Mouse (Mus musculus) kidney, embryonic 15.5 days (tissue): ENCODE results near the gene Jade1. TPM values are rescaled to one million over a fixed set of nuclear protein-coding genes. Genes with fewer than 3 reads are reported as not detected.
A peak's percentile ranks its signal among the peaks of the same experiment; 100 is the strongest.

ENCODE experiments used
- ATAC-seq: fragments of 200-750 bp; cut with Nextera tagmentation; replicated peaks from 2 replicates; pipeline ENCODE4 v1.8.0; 2017; ENCODE audit warnings: moderate TSS enrichment; ENCODE audit not compliant: low FRiP score
- H3K27ac ChIP-seq: fragments of 300-500 bp; sonication (generic); 2 replicates; pipeline ENCODE4 v1.5.1; 2015; ENCODE audit warnings: mild to moderate bottlenecking, inconsistent platforms
- H3K27me3 ChIP-seq: fragments of 300-500 bp; sonication (generic); 2 replicates; pipeline ENCODE4 v1.6.1; 2015; ENCODE audit warnings: inconsistent platforms
- H3K36me3 ChIP-seq: fragments of 300-500 bp; sonication (generic); 2 replicates; pipeline ENCODE4 v1.6.1; 2015; ENCODE audit warnings: inconsistent platforms
- H3K4me1 ChIP-seq: fragments of 300-500 bp; sonication (generic); 2 replicates; pipeline ENCODE4 v1.6.1; 2015; ENCODE audit warnings: inconsistent platforms
- H3K4me2 ChIP-seq: fragments of 300-500 bp; sonication (generic); 2 replicates; pipeline ENCODE4 v1.6.1; 2015; ENCODE audit warnings: moderate library complexity, mild to moderate bottlenecking, inconsistent platforms
- H3K4me3 ChIP-seq: fragments of 300-500 bp; sonication (generic); replicated peaks from 2 replicates; pipeline ENCODE4 v1.5.1; 2015; ENCODE audit warnings: mild to moderate bottlenecking, inconsistent platforms
- H3K9ac ChIP-seq: fragments of 300-500 bp; sonication (generic); 2 replicates; pipeline ENCODE4 v1.6.1; 2015; ENCODE audit warnings: mild to moderate bottlenecking, inconsistent platforms
- H3K9me3 ChIP-seq: fragments of 300-500 bp; sonication (generic); replicated peaks from 2 replicates; pipeline ENCODE4 v1.6.1; 2016; ENCODE audit warnings: inconsistent platforms
- WGBS: fragments of 180-500 bp; shearing (Covaris S2); methylation state at CpG from one replicate; pipeline ENCODE4 v1.1.7; 2015; ENCODE audit warnings: mixed read lengths; 5-methylcytosine and 5-hydroxymethylcytosine counted together
- polyA plus RNA-seq: library from polyadenylated mRNA; unstranded; fragments of >200 nt; fragmentation: Nextera tagmentation; extraction: Ambion mirVana; gene quantifications from 2 replicates; pipeline ENCODE4 v1.2.1, GENCODE M21; 2015

Jade1 gene
- polyA plus RNA-seq, 1 experiment from 2014 or later: 22.8 TPM

DNA sequence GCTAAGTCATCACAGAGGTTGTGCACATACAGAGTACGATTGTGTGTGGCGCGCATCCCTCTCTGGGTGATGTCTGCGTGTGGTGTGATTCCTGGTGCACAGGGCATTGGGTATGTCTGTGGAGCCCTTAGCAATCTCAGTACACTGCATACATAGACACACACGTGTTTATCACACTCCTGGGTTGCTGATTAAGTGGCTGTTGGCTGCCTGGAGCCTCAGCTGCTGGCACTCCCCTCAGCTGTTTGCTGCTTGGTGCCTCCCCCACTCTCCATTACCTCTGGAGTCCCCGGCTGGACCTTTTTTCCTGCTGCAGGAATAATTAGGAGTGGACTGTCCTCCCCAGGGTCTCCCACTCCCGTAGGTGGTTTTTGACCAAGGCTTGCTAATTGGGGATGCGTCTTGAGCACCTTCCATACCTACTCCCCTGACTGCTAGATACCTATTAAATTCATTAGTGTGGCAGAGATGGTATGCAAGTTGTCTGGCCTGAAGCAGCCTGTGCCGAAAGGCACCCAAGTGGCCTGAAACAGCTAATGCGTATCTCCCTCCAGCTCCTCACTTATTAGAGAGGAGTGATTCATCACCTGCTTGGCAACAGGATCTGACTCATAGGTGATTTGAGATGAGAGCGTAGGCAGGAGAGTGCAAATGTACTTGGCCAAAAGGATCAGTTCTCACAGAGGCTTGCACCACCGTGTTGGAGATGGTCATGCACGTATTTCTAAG lies 50.2 kb downstream of the Jade1 start:
- Histone ChIP-seq H3K27ac (no peak overlapping the region), H3K9ac (no peak overlapping the region), H3K4me2 (no peak overlapping the region), H3K9me3 (no peaks in the 10 kb centered on the region), H3K4me3 (no peak overlapping the region), H3K27me3 (no peaks in the 10 kb centered on the region), H3K36me3 (peaks cover 67% of the 10 kb centered on the region), H3K4me1 (peaks cover 24% of the 10 kb centered on the region)
- 77% methylated on average over 13 of the region's 13 CpGs for whole genome bisulfite sequencing
- 0 out of 2 replicates have a peak, but pooled peaks have one; percentile 35 for ATAC-seq

DNA sequence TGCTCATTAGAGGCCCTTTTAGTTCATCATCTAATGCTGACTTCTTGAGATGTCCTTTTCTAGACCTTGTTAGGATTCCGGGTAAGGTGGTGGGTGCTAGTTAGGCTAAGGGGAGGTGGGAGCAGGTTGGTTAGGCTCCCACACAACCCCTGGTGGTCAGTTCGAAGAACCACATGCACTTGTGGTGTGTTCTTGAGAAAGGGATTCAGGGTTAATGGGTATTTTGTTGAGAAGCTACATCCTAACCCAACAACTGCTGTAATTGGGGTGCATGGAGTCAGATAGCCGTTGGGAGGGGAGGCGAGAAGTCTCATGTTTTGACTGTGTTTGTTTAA lies 50.8 kb downstream of the Jade1 start:
- peaks cover 69% of the 10 kb centered on the region for H3K36me3 ChIP-seq
- no peak overlapping the region for H3K4me2 ChIP-seq
- H3K9me3 ChIP-seq: no peaks in the 10 kb centered on the region
- 83% methylated on average over 4 of the region's 4 CpGs for WGBS
- no peak overlapping the region for H3K27ac ChIP-seq
- no peak overlapping the region for H3K9ac ChIP-seq
- H3K4me1 ChIP-seq: peaks cover 24% of the 10 kb centered on the region
- H3K4me3 ChIP-seq: no peak overlapping the region
- no peaks in the 10 kb centered on the region for H3K27me3 ChIP-seq
- no peak for ATAC-seq

- no peak overlapping the region for H3K27ac ChIP-seq
- H3K4me1 ChIP-seq: peaks cover 24% of the 10 kb centered on the region
- H3K4me2 ChIP-seq: no peak overlapping the region
- H3K36me3 ChIP-seq: peaks cover 69% of the 10 kb centered on the region
- no peaks in the 10 kb centered on the region for H3K27me3 ChIP-seq
- H3K4me3 ChIP-seq: no peak overlapping the region
- ATAC-seq: no peak
- 90% methylated on average over 9 of the region's 9 CpGs for WGBS
- no peaks in the 10 kb centered on the region for H3K9me3 ChIP-seq
- no peak overlapping the region for H3K9ac ChIP-seq
Observed at GRCm38 (mm10) chr3:41607050-41607449, 51.5 kb downstream of the Jade1 start.

- H3K4me2 ChIP-seq: no peak overlapping the region
- no peak overlapping the region for H3K9ac ChIP-seq
- no peaks in the 10 kb centered on the region for H3K9me3 ChIP-seq
- H3K4me3 ChIP-seq: no peak overlapping the region
- peaks cover 73% of the 10 kb centered on the region for H3K36me3 ChIP-seq
- WGBS: 85% methylated on average over 8 of the region's 8 CpGs
- peaks cover 22% of the 10 kb centered on the region for H3K4me1 ChIP-seq
- H3K27me3 ChIP-seq: no peaks in the 10 kb centered on the region
- no peak for ATAC-seq
- H3K27ac ChIP-seq: no peak overlapping the region
Observed at GRCm38 (mm10) chr3:41607467-41607866, 51.9 kb downstream of the Jade1 start.

GRCm38 (mm10) chr3:41609071-41609470 lies 53.5 kb downstream of the Jade1 start:
- Histone ChIP-seq H3K9ac (no peak overlapping the region), H3K4me2 (no peak overlapping the region), H3K9me3 (no peaks in the 10 kb centered on the region), H3K27ac (no peak overlapping the region), H3K4me3 (no peak overlapping the region), H3K36me3 (peaks cover 86% of the 10 kb centered on the region), H3K4me1 (0 out of 2 replicates have a peak, but pooled peaks cover 6% of the 10 kb centered on the region), H3K27me3 (no peaks in the 10 kb centered on the region)
- no peak for ATAC-seq
- WGBS: 88% methylated on average over 5 of the region's 5 CpGs

DNA sequence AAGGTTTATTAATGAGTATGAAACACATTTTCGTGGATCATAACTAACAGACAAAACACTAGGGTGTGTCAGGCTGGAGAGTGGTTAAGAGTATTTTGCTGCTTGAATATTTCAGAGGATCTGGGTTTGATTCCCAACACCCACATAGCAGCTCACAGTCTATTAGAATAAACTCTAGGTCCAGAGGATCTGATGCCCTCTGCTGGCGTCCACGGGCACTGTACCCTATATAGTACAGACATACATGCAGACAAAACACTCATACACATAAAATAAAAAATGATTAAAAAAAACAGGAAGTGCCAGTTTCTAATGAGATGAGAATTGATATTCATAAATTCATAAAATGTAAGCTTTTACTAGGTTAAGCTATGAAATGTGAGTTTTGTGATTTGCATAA lies 56.7 kb downstream of the Jade1 start:
- ATAC-seq: no peak
- peaks cover 71% of the 10 kb centered on the region for H3K36me3 ChIP-seq
- H3K4me2 ChIP-seq: no peak overlapping the region
- H3K27ac ChIP-seq: no peak overlapping the region
- H3K4me3 ChIP-seq: no peak overlapping the region
- H3K4me1 ChIP-seq: no peaks in the 10 kb centered on the region
- 87% methylated on average over 3 of the region's 3 CpGs for WGBS
- no peaks in the 10 kb centered on the region for H3K27me3 ChIP-seq
- H3K9ac ChIP-seq: no peak overlapping the region
- no peaks in the 10 kb centered on the region for H3K9me3 ChIP-seq

GRCm38 (mm10) chr3:41613706-41614105 lies 58.2 kb downstream of the Jade1 start:
- Histone ChIP-seq H3K36me3 (peaks cover 67% of the 10 kb centered on the region), H3K27ac (no peak overlapping the region), H3K4me3 (no peak overlapping the region), H3K4me1 (no peaks in the 10 kb centered on the region), H3K9ac (no peak overlapping the region), H3K27me3 (no peaks in the 10 kb centered on the region), H3K4me2 (no peak overlapping the region), H3K9me3 (no peaks in the 10 kb centered on the region)
- no peak for ATAC-seq
- WGBS: 90% methylated on average over 9 of the region's 9 CpGs

- no peak overlapping the region for H3K9ac ChIP-seq
- no peaks in the 10 kb centered on the region for H3K27me3 ChIP-seq
- peaks cover 60% of the 10 kb centered on the region for H3K36me3 ChIP-seq
- no peaks in the 10 kb centered on the region for H3K9me3 ChIP-seq
- H3K27ac ChIP-seq: no peak overlapping the region
- no peak overlapping the region for H3K4me2 ChIP-seq
- H3K4me3 ChIP-seq: no peak overlapping the region
- ATAC-seq: no peak
- H3K4me1 ChIP-seq: no peaks in the 10 kb centered on the region
- 93% methylated on average over 5 of the region's 5 CpGs for WGBS
Observed at GRCm38 (mm10) chr3:41614230-41614985, 58.9 kb downstream of the Jade1 start.

DNA sequence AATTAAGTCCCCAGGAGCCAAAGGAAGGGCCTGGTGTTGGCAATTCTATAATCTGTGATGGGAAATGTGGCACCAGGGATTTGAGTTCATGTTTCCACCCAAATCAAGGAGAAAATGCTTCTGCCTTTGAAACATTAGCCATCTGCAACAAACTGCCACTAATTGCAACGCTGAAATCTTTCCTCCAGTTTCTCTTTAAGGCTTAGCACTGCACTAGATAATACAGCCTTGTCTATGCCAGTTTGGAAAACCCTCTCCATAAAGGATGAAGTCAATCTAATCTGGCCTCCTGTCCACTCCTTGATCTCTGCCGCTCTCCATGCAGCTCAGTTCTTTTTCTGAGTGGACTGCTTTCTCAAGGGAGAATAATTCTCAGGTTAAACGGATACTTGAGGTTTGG lies 62.5 kb downstream of the Jade1 start:
- Histone ChIP-seq H3K4me2 (no peak overlapping the region), H3K27me3 (no peaks in the 10 kb centered on the region), H3K9me3 (no peaks in the 10 kb centered on the region), H3K36me3 (peaks cover 34% of the 10 kb centered on the region), H3K27ac (no peak overlapping the region), H3K9ac (no peak overlapping the region), H3K4me3 (no peak overlapping the region), H3K4me1 (no peaks in the 10 kb centered on the region)
- 73% methylated on average over 3 of the region's 3 CpGs for WGBS
- no peak for ATAC-seq

DNA sequence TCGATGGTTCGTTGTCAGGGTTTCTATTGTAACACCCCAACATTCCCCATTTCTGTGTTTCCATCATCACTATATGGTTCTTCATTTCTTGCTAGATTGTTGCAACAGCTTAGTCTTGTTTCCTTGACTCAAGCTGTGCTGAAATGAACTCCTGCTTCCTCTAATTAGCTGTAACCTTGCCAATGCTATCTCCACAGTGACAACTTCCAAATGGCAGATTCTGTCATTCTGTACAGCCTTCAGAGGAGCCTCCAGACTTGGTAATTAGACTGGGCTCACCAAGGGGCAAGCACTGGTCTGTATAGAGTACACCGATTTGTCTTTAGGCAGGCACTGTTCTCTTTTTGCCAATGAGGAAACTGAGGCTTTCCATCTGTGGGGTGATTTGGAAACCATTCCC lies 63.0 kb downstream of the Jade1 start:
- Histone ChIP-seq H3K4me3 (no peak overlapping the region), H3K4me2 (no peak overlapping the region), H3K27me3 (no peaks in the 10 kb centered on the region), H3K36me3 (peaks cover 29% of the 10 kb centered on the region), H3K9me3 (no peaks in the 10 kb centered on the region), H3K4me1 (no peaks in the 10 kb centered on the region), H3K27ac (no peak overlapping the region), H3K9ac (no peak overlapping the region)
- 82% methylated on average over 3 of the region's 3 CpGs for WGBS
- ATAC-seq: no peak

- peaks cover 10% of the 10 kb centered on the region; the same call in 1 of the 2 replicates for H3K36me3 ChIP-seq
- no peak overlapping the region for H3K9ac ChIP-seq
- no peak overlapping the region for H3K4me3 ChIP-seq
- H3K27me3 ChIP-seq: no peaks in the 10 kb centered on the region
- H3K4me1 ChIP-seq: no peaks in the 10 kb centered on the region
- WGBS: 91% methylated on average over 7 of the region's 7 CpGs
- no peak overlapping the region for H3K27ac ChIP-seq
- H3K9me3 ChIP-seq: no peaks in the 10 kb centered on the region
- no peak overlapping the region for H3K4me2 ChIP-seq
- no peak for ATAC-seq
Observed at GRCm38 (mm10) chr3:41620971-41621370, 65.4 kb downstream of the Jade1 start.

DNA sequence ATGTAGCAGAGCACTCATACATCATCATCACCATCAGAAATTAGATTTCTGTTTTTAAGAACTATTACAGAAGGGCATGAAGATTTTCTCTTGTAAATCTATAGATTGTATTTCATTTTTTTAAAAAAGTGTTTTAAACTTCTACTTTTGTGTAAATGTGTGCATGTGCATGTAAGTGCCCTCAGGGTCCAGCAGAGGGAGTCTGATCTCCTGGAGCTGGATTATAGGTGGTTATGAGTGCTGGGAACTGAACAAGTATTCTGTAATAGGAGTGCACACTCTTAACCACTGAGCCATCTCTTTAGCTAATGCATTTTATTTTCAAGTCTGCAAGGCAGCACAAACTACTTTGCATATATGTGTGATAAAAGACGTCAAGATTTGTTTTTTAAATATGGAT lies 100.1 kb downstream of the Jade1 start:
- Histone ChIP-seq H3K9ac (no peak overlapping the region), H3K4me1 (no peaks in the 10 kb centered on the region), H3K4me3 (no peak overlapping the region), H3K36me3 (peaks cover 36% of the 10 kb centered on the region), H3K27me3 (no peaks in the 10 kb centered on the region), H3K4me2 (no peak overlapping the region), H3K27ac (no peak overlapping the region), H3K9me3 (no peaks in the 10 kb centered on the region)
- no peak for ATAC-seq
- WGBS: 88% methylated on average over 1 of the region's 1 CpGs
